Mouse (Mus musculus) CD8-positive naive resting alpha-beta T cell, adult 2 months (primary cell): ENCODE data around the gene Slc9a1.

Experiments
- DNase-seq, 2 experiments: peaks; one replicate each; pipeline ENCODE4 v3.0.0; 2022; ENCODE audit warnings: low read depth in 2 of 2, low spot score in 2 of 2

Slc9a1 gene

DNA sequence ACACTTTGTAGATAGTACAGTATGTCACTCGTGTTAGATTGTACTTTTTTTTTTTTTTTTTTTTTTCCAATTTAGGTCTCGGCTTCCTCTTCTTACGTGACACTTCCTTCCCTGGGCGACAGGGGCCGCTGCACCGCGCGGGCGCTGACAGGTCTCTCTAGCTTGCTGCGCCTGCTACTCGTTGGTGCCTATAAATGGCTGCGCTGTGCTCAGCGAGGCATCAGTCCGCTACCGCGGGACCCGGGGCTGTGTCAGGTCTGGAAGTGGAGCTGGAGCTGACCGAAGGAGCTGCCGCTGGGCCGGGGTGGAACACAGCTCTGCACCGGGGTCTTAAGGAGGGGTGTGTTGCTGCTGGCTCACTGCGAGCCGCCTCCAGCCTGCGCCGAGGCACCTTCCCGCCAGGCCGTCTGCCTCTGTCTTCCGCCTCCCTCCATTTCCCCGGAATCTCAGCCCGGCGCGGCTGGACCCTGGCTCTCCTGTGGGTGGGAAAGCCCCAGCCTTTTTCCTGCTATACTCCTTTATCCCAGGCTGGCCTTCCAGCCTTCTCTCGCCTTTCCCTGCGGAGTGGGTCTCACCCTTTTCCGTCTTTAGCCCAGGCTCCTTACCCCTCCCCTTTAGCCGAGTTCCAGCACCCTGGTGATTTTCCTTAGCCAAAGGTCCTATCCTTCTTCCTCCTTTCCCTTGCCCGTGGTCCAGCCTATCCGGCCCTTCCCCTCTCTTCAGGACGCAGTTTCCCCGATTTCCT, at the start of gene Slc9a1:
Slc9a1 (plus strand) TSS at position 154 of the 745 bp plus-strand sequence.
- DNase-seq: peak; percentile 91 to 93

DNA sequence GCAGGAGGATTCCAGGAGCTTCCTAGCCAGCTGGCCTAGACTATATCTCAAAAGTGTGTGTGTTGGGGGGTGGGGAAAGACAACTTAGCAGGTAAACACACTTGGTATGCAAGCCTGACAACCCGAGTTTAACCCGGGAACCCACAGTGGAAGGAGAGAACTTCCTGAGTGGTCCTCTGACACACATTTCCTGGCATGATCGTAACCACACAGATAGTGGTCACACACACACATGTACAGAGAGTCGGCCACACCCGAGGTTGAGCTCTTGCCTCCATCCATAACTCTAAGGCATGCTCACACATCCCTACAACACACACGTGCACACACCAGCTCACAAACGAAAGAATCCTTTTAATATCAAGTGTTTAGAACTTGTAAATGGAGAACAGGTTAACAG, 41.4 kb upstream of the Slc9a1 start:
- DNase-seq: peak in 1 of 2 experiments; percentile 18

DNA sequence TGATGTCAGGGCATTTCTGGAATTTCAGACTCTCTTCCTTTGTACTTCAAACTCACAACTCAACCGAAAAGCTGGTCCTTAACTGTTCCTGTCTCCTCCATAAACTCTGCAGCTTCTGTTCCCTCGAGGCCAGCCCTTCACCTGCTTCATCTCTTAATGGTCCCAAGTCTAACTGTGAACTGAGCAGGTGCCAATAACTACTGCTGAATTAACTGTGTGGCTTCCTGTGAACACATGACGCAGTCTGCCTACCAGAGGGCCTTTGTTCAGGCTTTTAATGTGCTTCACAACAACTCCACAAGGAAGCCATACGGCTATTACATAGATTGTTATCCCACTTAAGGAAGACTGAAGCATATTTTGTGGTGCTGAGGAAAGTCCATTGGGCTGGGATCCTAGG, 39.2 kb upstream of the Slc9a1 start:
- DNase-seq: no peak

DNA sequence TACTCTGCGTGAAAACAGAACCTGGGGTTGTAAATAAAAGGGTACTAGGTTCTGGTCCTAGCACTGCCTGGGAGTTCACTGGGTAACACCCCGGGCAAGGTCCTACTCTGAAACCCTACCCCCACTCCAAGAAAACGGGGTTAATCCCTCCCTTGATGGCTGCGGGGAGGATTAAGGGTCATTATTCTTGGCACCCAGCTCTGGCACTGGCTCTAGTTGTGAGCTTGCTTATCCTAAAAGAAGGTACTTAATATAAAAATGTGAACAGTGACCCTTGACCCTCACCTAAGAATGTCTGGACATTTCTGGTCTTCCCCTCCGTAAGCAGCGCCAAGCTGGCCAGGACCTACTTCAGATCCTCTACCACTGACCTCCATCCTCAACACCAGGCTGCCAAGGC, 36.2 kb upstream of the Slc9a1 start:
- no peak for DNase-seq

DNA sequence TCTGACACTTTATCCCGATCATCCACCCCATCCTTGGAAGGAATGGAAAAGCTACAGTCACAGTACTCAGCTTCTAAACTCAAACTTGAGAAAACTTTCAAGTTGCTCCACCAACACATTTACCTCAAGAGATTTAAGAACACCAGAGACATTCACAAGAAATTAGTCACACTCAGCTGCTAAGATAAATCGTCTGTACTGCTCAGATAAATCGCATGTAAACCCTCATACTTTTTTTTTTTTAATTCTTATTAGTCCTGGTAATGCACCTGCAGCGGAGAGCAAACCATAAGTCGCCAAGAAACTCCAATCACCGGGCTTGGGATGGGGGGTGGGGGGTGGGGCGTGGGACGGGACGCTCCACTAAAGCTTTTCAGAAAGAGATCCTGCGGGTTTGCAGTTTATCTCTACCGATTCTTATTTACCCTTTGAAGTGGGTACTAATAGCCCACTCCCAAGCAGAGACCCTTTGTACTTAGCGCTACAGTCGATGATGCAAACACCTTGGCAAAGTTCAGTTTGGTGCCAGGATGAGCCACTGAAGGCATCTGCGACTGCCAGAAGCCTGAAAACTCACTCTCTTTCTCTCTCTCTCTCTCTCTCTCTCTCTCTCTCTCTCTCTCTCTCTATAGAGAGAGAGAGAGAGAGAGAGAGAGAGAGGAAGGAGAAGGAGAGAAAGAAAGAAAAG, 31.5 kb upstream of the Slc9a1 start:
- peak in 1 of 2 experiments; percentile 6 for DNase-seq

DNA sequence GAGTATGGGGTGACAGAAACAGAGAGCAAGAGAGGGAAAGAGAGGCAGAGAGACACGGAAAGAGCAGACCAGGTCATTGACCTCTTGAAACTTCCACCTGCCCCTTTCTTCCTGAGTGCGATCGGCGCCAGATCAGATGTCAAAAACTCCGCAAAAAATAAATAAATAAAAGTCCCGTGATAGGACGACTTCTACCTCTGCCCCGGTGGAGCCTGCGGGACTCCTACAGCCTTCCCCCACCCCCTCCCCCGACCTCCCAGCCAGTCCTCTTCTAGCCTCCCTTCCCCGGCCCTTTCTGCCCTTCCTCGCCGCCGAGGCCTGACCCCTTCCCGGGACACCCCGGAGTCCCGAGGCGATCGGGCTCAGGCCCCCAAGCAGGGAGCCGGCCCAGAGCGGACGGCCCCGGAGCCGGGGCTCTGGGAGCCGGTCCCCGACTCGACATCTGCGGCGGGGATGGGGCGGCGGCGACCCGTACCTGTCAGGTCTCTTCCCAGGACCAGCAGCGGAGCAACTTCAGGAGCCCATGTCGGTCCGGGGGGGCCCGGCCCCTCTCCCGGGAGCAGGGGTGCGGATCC, 30.9 kb upstream of the Slc9a1 start:
- DNase-seq: peak in 1 of 2 experiments; percentile 23

DNA sequence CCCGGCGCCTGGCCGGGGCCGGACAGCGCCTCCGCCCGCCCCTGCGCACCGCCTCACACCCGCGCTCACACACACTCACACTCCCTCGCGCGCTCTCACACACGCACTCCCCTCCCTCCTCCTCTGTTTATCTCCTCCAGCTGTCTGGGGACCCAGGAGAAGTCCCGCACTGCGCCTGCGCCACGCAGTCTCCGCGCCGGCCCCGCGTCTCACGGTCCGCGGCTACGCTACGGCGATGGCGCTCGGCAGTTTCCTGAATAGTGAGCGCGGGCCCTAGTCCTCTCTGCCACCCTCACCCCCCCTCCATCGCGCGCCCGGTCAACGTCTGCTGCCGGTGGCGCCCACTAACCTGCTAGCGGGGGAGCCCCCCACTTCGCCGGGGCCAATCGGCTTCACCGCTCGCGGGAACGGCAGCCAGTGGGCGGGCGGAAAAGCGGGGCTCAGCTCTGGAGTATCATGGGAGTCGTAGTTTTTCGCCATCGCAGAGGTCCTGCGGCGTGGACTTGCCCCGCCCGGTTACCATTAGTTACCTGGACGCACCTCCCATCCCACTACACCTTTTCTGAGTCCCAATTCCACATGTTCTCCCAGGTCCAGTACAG, 30.3 kb upstream of the Slc9a1 start:
- DNase-seq: peak; percentile 89 to 90

DNA sequence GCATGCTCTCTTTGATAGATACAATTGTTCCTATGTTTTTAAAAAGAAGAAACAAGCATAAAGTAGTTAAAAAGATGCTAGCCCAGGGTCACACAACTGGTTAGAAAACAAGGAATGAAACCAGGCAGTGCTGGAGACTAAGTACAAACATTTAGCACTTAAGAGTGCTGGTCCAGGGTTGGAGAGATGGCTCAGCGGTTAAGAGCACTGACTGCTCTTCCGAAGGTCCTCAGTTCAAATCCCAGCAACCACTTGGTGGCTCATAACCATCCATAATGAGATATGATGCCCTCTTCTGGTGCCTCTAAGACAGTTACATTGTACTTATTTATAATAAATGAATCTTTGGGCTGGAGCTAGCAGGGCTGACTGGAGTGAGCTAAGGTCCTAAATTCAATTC, 29.3 kb upstream of the Slc9a1 start:
- DNase-seq: no peak

DNA sequence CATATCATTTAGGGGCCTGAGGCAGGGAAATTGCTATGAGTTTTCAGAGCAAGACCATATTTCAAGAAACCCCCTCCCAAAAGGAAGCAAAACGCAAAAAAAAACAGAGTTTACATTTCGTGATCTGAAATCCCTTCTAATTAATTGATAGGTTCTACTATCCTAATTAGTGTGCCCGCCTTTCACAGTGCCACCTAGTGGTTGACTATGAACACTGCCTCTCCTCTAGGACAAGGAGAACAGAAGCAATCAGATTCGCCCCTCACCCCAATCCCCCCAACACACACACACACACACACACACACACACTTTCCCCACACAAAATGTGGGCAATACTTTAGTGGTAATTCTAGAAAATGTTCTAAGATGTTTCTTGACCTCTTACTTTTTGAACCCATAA, 25.4 kb upstream of the Slc9a1 start:
- peak; percentile 30 to 46 for DNase-seq

DNA sequence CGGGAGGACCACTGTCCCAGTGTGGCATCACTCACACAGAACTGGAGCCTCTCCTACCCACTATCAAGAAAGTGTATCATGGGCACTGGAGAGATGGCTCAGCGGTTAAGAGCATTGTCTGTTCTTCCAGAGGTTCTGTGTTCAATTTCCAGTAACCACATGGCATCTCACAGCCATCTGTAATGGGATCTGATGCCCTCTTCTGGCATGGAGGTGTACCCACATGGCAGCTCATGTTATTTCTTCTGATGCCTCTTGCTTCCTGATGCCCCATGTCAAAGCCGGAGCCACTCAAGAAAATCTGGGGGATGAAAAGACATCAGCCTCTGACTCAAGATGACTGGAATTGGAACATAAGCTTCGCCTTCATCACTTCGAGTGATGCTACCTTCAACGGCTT, 23.8 kb upstream of the Slc9a1 start:
- DNase-seq: no peak

DNA sequence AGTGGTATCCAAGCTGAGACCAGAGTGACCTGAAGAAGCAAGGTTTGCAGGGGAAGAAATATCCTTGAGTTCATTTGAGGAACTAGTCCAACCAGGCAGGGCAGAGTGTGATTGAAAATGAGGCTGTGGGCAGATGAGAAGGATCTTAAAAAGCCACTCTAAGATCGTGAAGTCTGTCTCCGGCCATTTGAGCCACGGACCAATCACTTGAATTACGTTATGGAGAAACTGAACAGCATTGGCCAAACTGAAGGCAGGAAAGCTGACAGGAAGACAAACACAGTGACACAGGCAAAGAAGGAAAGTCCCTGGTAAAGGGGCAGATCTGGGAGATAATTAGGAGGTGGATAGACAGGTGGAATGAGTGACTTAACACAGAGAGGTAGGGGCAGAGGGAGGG, 22.9 kb upstream of the Slc9a1 start:
- no peak for DNase-seq

DNA sequence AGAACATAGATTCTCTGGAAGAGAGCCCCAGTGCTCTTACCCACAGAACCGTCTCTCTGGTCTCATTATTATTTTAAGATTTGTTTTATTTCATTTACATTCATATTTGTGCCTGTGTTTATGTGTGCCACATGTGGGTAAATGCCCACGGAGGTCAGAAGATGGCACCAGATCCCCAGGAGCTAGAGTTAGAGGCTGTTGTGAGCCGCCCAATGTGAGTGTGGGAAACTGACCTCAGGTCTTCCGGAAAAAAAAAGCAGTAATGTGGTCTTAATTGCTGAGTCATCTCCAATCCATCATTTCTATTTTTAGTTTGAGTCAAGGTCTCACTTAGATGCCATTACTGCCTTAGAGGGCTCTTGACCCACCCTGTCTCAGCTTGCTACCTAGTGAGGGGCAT, 21.9 kb upstream of the Slc9a1 start:
- DNase-seq: no peak

DNA sequence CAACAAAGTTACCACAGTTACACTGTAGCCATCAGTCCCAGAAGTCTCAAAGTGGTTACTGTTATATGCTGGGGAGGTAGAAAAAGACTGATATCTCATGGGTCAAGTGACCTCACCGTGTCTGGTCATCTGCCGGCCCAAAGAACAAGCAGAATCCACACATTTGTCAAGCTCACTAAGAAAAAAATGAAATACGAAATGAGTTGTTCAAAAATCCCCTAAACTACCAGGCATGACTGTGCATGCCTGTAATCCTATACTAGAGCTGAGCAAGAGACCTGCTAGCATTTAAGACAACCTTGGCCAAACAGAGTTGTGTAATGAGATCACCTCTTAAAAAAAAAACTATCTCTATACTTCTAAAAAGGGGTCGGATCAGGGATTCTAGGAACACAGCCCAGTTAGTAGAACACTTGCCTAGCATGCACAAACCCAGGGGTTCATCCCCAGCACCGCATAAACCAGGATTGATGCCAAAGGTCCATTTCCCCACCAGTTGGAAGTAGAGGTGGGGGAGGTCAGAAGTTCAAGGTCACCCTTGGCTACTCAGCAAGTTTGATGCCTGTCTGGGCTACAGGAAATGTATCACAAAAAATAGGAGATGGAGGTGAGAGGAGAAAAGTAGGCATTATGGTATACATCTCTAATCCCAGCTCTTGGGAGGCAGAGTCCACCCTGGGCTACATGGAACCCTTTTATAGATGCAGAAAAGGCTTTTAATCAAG, 21.3 kb upstream of the Slc9a1 start:
- DNase-seq: no peak

DNA sequence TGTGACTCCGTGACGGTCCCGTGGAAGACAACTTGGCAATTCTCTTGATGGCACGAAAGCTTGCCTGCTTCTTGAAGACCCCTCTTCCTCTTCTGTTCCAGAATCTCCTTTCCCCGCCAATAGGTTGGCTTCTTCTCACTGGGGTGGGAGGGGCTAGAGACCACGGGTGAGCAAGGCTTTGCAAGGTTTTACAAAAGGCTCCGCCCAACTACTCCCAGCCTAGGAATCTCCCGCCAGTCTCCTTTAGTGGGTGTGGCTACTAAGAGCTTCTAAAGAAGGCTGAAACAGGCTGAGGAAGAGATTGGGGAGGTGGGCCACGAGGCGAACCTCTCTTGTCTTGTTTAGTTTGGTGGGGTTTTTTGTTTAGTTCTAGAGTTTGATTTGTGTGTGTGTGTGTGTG, 16.7 kb upstream of the Slc9a1 start:
- DNase-seq: no peak

DNA sequence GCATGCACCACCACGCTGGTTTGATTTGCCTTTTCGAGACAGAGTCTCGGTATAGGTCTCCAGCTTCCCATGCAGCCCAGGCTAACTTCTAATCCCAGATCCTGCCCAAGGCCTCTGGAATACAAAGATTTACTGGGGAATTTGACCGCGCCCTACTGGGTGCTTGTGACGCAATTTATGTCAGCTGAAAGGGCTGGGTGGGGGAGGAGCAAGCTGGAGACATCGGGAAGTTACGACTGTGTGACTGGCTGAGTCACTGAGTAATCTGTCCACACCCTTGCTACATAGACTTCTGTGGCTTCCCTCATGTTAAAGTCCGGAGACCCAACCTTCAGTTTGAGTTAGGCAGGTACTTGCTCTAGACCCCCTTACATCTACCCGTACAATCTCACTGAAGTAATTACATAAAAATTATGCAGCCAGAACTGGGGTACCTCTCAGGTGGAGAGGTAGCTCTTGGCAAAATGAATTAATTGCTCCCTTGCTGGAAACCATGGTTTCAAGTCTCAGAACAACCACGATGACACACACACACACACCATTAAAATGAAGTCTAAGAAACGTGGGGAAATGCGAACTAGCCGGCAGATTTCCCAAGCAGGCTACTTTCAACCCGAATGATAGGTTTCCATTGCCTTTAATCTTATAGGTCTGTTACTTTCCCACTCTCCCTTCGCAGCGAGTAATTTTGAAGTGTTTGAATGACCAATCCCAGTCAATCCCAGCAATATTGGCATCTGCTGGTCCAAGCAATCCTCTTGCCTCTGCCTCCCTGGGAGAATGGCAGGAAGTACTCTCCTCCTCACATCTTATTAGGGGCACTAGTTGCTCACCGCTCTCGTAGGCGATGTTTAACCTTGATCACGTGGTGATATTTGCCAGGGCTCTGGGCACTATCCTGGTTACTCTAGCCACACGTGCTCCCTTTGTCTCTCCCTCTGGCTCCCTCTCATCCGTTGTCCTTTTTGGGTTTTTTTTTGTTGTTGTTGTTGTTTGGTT, 15.8 kb upstream of the Slc9a1 start, which contains the start of gene Wdtc1:
Wdtc1 (minus strand) TSS at position 115 of the 999 bp plus-strand sequence.
- no peak for DNase-seq

DNA sequence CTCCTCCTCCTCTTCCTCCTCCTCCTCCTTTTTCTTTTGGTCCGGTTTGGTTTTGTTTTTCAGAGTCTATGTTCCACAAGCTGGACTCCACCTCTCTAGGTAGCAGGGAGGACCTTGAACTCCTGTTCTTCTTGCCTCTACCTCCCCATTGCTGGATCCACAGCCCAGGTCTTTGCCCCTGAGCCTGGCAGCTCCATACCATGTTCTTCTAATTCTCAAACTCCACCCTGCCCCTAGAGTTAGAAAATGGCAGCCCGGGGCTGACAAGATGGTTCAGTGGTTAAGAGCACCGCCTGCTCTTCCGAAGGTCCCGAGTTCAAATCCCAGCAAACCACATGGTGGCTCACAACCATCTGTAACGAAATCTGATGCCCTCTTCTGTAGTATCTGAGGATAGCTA, 14.9 kb upstream of the Slc9a1 start:
- DNase-seq: no peak

DNA sequence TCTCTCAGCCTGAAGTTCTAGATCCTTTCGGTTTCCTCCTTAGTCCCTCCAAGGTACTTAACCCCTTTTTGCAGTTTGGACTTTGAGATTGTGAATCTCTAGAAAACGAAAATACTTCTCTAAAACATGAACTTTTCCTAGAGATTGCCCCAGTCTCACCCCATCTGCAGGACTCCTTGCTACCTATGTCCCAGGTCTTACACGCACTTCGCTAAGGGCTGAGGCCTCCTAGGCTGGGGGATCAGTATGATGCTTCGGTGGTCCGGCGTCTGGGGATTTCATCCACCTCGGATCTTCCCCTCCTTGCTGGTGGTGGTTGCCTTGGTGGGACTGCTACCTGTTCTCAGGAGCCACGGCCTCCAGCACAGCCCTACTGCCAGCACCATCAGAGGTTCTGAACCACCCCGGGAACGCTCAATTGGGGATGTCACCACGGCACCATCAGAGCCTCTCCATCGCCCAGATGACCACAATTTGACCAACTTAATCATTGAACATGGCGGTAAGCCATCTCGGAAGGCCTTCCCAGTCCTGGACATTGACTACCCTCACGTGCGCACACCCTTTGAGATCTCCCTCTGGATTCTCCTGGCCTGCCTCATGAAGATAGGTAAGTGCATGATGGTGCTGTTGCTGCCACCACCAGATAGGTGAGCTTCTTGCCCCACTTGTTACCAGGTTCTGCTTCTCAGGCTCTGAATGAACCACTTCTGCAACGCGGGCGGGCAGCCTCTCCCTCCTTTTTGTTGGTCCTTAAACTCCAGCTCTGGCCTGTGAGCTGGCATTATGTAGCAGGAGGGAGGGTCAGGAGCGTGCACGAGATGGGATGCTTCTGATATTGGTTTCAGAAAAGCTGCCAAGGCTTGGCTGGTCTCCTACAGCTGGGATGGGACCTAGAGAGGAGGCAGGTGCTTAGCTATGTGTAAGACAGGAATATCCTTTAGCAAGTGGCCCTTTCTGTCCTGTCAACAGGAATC, 1.1 kb downstream of the Slc9a1 start:
- peak in 1 of 2 experiments; percentile 13 for DNase-seq

DNA sequence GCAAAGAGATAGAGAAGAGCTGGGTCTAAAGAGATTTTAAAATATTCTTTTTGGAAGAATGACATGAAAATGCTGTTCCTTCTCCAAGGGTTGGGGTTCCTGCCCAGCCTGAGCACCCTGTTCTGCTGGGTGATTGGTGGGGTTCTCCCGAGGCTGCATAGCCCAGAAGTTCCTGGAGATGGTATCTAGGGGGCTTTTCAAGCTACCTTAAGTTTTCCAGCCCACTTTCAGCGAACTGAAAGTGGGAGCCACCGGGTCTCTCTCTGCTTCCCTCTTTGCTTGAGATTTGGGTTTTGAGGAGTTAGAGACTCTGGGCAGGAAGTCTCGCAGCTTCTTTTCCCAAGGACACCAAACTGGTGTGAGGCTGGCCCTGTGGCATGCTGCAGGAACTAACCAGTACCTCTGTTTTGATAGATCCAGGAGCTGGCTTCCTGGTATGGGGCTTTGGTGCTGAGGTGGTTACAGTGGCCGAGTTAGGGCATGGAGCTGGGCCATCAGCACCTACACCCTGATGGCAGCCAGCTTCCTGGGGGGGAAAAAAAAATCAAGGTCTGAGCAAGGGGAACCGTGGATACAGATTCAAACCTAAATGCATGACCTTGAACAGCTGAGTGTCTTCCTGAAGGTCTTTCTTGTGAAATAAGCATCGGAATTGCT, 2.2 kb downstream of the Slc9a1 start:
- DNase-seq: no peak
